Mouse (Mus musculus) right cerebral cortex, adult 2 months (tissue): ENCODE measurements around the gene Mageb3.
A peak's percentile ranks its signal among the peaks of the same experiment; 100 is the strongest.
"Not testable (repeated sequence)": the region's sequence is repeated elsewhere in the genome, so short reads cannot be mapped to it uniquely, and the experiment has no call there.

ENCODE experiments used
- DNase-seq, 2 experiments: peaks; one replicate each; pipeline ENCODE4 v3.0.0; 2021 to 2022; ENCODE audit warnings: low spot score in 2 of 2

The Mageb3 gene

GRCm38 (mm10) chr2:121955765-121956223 lies at the start of gene Mageb3, which contains the start of gene Ctdspl2:
TSS of gene Mageb3 (minus strand) at chr2:121956092.
TSS of gene Ctdspl2 (plus strand) at chr2:121956001.
- DNase-seq, result peak; percentile 89 to 90

DNA sequence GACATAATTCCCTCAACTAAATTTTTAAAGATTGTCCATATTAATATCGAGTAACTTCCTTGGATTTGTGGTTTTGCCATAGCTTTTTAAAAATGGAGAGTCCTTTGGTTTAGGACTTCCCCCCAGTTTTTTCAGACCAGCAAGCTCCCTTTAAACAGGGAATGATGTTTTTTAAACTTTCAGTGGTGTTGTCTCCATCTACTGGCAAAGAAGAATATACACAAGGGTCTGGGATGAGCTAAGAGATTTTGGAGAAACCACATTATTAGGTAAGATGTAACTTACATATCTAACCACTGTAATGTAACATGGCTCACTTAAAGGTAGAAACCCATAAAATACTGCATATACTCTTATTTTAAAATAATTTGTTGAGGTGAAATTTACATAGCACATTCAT lies 39.8 kb upstream of the Mageb3 start:
- no peak for DNase-seq

- DNase-seq, result no peak
Observed at GRCm38 (mm10) chr2:121957216-121957792, 1.4 kb upstream of the Mageb3 start.

DNA sequence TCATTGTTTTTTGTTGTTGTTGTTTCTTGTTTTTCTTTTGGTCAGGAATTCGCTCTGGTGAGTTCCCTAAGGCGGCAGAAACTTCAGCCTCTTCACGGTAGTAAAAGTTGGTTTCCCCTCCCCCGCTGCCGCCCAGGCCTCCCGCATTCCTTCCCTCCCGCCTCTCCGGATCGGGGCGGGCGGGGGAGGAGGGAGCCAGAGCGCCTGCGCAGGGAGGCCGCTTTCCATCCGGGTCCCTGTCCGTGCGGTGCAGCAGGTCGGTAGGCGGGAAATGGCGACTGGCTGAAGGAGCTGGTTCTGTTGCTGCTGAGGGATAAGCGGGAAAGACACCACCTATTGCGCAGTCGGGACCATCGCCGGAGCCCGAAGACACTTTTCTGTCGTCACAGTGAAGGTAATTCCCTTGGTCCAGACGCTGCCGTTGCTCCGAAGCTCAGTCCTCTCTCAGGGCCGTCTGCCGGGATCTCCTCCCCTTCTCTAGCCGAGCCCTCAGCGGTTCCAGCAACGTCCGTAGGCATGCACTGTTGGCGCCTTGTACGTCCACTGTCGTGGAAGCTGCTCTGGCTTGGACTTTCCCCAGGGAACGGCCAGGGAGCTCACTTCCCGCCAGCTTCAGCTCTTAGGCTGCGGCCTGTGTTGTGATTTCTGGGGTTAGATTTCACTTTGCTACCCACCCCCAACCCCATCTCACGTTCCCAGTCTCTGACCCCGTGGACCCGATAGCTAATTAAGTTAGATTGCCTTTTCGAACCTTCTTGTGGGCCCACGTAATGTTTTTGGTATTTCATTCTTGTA lies 529 bp upstream of the Mageb3 start:
- peak; percentile 94 for DNase-seq

DNA sequence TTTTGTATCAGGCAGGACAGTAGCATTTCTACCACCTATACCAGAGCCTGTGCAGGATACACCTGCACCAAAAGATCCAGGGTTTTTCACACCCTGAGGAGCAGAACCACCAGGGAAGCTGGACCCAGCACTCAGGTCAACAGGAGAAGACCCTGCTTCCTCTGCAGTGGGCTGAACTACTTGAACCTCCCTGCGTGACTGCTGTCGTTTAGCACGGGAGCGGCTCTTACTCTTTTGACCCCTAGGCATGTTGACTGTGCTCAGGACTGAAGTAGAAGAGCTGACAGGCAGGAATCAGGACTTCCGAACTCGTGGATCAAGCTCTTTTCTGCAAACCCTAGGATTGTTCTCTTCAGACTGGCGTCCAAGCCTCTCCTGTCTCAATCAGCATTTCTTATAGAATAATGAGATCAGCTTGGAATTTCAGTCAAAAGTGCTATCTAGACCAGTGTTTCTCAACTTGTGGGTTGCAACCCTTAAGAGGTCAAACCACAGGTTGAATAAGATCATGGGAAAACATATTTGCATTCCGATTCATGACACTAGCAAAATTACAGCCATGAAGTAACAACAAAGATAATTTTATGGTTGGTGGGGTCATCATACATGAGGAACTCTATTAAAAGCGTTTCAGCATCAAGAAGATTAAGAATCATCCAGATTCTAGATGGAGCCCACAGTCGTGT lies 778 bp downstream of the Mageb3 start:
- no peak for DNase-seq

DNA sequence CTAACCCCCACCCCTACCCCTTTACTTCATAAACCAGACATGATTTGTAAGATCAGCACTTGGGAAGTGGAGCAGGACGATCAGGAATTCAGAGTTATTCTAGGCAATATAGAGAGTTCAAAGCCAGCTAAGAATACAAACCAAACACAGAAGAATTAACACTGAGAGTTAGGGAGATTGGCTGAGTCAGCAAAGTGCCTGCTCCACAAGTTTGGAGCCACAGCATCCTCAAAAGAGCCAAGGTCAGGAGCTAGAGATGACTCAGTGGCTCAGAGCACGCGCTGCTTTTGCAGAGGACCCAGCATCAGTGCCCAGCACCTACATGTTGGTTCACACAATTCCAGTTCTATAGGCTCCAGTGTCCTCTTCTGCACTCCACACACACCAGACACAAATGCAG lies 12.5 kb downstream of the Mageb3 start:
- DNase-seq, result no peak

DNA sequence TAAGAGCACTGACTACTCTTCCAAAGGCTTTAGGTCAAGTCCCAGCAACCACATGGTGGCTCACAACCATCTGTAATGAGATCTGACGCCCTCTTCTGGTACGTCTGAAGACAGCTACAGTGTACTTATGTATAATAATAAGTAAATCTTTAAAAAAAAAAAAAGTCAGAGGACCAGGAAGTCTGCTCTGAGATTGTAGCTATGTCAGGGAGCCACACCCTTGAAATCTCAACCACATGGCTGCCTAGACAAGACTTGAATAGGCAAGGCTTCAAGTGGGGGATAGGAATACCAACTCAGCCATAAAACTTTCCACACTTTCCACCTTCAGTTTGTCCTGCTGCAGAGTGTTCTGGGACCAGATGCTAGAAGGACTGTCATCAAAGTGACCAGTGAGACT lies 18.3 kb downstream of the Mageb3 start:
- not testable (repeated sequence) for DNase-seq

DNA sequence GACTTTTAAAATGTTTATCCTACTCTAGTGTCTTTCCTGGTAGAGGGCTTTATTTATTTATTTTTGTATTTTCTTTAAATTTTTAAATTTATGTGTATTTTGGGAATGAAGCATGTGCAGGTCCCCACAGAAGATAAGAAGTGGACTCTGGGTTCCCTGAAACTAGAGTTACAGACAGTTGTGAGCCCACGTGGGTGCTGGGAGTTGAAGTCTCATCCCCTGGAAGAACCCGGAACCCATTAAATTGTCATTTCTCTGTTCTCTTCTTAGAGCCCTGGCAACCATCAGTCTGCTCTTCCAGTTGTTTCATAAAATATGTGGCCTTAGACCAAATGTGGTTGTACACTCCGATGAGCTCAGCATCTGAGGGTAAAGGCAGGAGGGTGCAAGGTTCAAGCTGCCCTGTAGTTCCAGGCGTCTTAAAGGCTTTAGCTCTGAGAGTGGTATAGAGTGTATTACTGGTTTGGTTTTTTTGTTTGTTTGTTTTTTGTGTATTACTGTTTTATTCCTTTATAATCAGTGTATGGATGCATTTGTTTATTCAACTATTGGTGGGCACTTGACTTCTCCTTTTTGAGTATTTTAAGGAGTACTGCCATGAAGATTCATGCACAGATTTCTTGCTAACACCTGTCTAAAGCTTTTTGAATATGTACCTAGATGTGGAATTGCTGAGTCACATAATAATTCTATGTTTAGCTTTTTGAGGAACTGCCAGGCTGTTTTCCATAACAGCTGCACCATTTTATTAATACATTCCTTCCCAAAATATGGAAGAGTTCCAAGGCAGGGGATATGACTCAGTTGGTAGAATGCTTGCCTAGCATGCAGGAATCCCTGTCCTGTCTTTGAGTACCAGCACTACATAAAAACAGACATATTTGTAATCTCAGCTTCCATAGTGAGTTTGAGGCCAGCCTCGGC lies 39.6 kb downstream of the Mageb3 start:
- peak; percentile 23 to 24 for DNase-seq

GRCm38 (mm10) chr2:121909975-121910374 lies 45.9 kb downstream of the Mageb3 start:
- no peak for DNase-seq
